Mouse (Mus musculus) megakaryocyte, embryonic 14.5 days (primary cell): ENCODE results near the gene Msl1.

Source experiments
- FLI1 ChIP-seq: IDR thresholded peaks from 2 replicates; pipeline ENCODE4 v1.6.1; 2012; ENCODE audit warnings: low read length, inconsistent platforms, mixed read lengths
- GATA1 ChIP-seq: IDR thresholded peaks from 3 replicates; pipeline ENCODE4 v1.6.1; 2012; ENCODE audit warnings: mixed read lengths, low read length, inconsistent platforms, borderline replicate concordance

GRCm38 (mm10) chr11:98854116-98854515, 58.8 kb downstream of the Msl1 start:
- TF ChIP-seq GATA1 (no peak), FLI1 (no peak)
